Mouse (Mus musculus): ENCODE measurements at regions not wholly inside any gene's neighbourhood (a gene's known extent, or its start where the extent isn't known, plus 50 kb on each side); places are given as distances from the start of the nearest gene placed in this dataset.

DNA sequence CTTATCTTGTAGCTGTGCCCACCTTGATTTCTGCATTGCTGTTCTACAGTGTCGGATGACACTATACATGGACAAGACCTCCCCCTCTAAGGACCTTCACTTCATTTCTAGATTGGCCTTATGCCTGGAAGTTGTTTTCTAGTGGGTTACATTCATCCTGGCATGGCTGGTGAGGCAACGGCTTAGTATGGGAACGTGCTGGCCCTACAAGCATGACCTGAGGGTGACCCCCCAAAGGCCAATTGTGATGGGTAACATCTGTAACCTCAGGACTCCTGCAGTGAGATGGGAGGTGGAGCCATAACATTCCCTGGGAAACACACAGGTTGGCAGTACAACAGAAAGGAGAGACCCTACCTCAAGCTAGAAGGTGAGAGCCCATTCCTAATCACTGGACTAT is 139.7 kb downstream of the Foxb1 start:
- Histone ChIP-seq H3K4me1 (ENCODE audit: control insufficient read depth, insufficient read depth, low read length) (peaks cover 5% of the 10 kb centered on the region; the same call in 1 of the 2 replicates), H3K27ac (ENCODE audit: low read length) (no peak overlapping the region), H3K9me3 (replicated peaks; ENCODE audit: control insufficient read depth, low read length, poor library complexity, severe bottlenecking) (no peaks in the 10 kb centered on the region), H3K27me3 (ENCODE audit: control insufficient read depth, insufficient read depth, low read depth, low read length) (no peaks in the 10 kb centered on the region; the same call in 1 of the 2 replicates), H3K36me3 (ENCODE audit: control insufficient read depth, insufficient read depth, low read length) (no peaks in the 10 kb centered on the region), H3K4me3 (ENCODE audit: low read depth, low read length) (no peak overlapping the region), H3K4me2 (ENCODE audit: low read length) (no peak overlapping the region), H3K9ac (ENCODE audit: low read depth, low read length) (no peak overlapping the region)
- 86% methylated on average over 3 of the region's 3 CpGs for WGBS
- ATAC-seq, result no peak

DNA sequence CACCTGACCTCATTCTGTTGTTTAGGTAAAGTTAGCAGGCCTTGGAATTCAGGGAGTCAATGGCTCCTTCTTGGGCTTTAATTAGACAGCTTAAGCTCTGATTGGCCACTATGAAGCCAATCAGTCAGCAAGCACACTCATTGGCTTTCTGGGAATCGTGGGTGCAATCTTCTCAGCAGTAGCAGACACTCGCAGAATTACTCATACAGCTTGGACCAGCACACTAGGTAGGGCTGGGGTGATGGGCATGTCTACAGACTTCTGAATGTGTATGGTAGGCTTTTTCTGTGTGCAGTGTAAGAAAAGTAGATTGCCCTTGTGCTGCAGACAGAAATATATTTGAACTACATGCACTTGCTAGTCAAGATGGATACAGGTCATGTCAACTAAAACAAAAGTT is 143.4 kb downstream of the Foxb1 start:
- no peak overlapping the region for H3K4me3 ChIP-seq (ENCODE audit: low read depth, low read length)
- 87% methylated on average over 2 of the region's 2 CpGs for WGBS
- H3K36me3 ChIP-seq (ENCODE audit: control insufficient read depth, insufficient read depth, low read length), result no peaks in the 10 kb centered on the region
- H3K9me3 ChIP-seq (replicated peaks; ENCODE audit: control insufficient read depth, low read length, poor library complexity, severe bottlenecking), result no peaks in the 10 kb centered on the region
- H3K4me2 ChIP-seq (ENCODE audit: low read length), result no peak overlapping the region
- no peak overlapping the region for H3K9ac ChIP-seq (ENCODE audit: low read depth, low read length)
- no peaks in the 10 kb centered on the region; the same call in 1 of the 2 replicates for H3K27me3 ChIP-seq (ENCODE audit: control insufficient read depth, insufficient read depth, low read depth, low read length)
- no peak overlapping the region for H3K27ac ChIP-seq (ENCODE audit: low read length)
- peaks cover 5% of the 10 kb centered on the region; the same call in 1 of the 2 replicates for H3K4me1 ChIP-seq (ENCODE audit: control insufficient read depth, insufficient read depth, low read length)
- no peak for ATAC-seq

DNA sequence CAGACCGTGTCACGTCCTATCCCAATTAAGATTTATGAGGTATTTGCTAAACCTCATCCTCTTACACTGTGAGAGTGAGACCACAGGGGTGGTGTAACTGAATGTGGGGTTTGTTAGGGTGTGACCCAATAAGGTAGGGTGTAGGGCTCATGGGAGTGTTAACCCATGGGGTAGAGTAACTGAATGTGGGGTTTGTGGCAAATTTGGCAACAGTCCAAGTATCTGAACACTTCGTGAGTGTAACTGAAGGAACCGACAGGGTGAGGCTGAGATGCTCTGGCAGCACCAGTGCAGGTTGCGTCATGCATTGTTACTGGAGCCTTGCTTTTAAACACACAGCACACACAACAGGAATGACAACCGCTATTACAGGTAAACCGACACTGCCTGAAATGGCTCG is 144.1 kb downstream of the Anxa2 start:
- Histone ChIP-seq H3K9me3 (replicated peaks; ENCODE audit: control insufficient read depth, low read length, poor library complexity, severe bottlenecking) (no peaks in the 10 kb centered on the region), H3K9ac (ENCODE audit: low read depth, low read length) (no peak overlapping the region), H3K4me3 (ENCODE audit: low read depth, low read length) (no peak overlapping the region), H3K36me3 (ENCODE audit: control insufficient read depth, insufficient read depth, low read length) (no peaks in the 10 kb centered on the region), H3K4me1 (ENCODE audit: control insufficient read depth, insufficient read depth, low read length) (no peaks in the 10 kb centered on the region), H3K4me2 (ENCODE audit: low read length) (no peak overlapping the region), H3K27me3 (ENCODE audit: control insufficient read depth, insufficient read depth, low read depth, low read length) (no peaks in the 10 kb centered on the region), H3K27ac (ENCODE audit: low read length) (no peak overlapping the region)
- no peak for ATAC-seq
- WGBS, result 84% methylated on average over 8 of the region's 8 CpGs

DNA sequence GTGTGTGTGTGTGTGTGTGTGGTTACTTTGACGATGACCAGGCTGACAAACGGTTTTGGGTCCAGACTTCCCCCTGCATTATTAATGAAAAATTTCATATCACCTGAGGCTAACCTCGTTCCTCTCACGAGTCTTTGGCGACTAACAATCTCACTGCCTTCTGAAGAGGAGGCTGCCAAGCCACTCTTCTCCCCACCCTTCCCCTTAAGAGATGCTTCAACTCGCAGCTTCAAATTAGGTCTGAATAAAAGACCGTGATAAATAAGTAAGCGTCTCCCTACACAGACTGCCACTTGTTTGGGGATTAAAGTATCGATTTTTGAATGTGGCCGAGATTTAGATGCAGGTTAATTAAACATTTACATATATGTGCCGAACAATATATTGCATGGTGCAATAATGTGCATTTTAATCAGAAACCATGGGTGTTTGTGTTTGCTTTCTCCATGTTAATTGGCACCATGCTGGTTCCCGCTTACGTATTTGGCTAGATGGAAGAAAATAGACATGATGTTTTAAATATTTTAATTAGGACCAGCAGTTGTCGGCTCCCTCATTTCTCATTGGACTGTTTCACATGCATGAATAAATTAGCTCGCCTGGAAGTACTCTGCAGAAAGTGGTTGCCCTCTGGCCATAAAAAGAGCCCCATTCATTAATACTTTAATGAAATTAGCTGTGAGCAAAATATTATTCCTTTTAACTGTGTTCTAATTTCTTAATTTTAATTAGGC is 139.1 kb downstream of the Anxa2 start:
- 42% methylated on average over 15 of the region's 15 CpGs for WGBS
- H3K4me3 ChIP-seq (ENCODE audit: low read depth, low read length), result no peak overlapping the region

DNA sequence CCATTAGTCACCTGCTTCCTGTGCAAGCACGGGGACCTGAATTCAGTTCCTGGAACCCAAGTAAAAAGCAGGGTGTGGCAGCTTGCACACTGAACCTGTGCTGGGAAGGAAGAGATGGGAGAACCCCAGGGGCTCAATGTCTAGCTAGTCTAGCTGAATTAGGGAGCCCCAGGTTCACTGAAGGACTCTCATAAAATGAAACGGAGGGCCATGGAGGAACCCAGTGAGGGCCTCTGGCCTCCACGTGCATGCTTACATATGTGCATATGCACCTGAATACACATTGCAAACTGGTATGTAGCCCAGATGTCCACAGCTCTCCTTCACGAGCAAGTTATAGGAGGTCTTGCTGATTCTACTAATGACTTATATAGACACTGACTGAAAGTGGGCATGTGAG is 135.4 kb downstream of the Anxa2 start:
- peaks cover 2% of the 10 kb centered on the region; the same call in 1 of the 2 replicates for H3K4me1 ChIP-seq (ENCODE audit: control insufficient read depth, insufficient read depth, low read length)
- no peak overlapping the region for H3K4me2 ChIP-seq (ENCODE audit: low read length)
- no peaks in the 10 kb centered on the region for H3K9me3 ChIP-seq (replicated peaks; ENCODE audit: control insufficient read depth, low read length, poor library complexity, severe bottlenecking)
- H3K9ac ChIP-seq (ENCODE audit: low read depth, low read length), result no peak overlapping the region
- WGBS, result 84% methylated on average over 4 of the region's 4 CpGs
- no peak overlapping the region for H3K27ac ChIP-seq (ENCODE audit: low read length)
- H3K4me3 ChIP-seq (ENCODE audit: low read depth, low read length), result no peak overlapping the region
- no peak for ATAC-seq
- H3K36me3 ChIP-seq (ENCODE audit: control insufficient read depth, insufficient read depth, low read length), result no peaks in the 10 kb centered on the region
- no peaks in the 10 kb centered on the region for H3K27me3 ChIP-seq (ENCODE audit: control insufficient read depth, insufficient read depth, low read depth, low read length)

More for the DNA sequence above, 139.1 kb downstream of the Anxa2 start:
- Histone ChIP-seq H3K27ac (ENCODE audit: low read length) (no peak overlapping the region), H3K4me2 (ENCODE audit: low read length) (peak overlapping the region; percentile 13; the same call in 1 of the 2 replicates), H3K4me1 (ENCODE audit: control insufficient read depth, insufficient read depth, low read length) (no peaks in the 10 kb centered on the region), H3K9ac (ENCODE audit: low read depth, low read length) (no peak overlapping the region), H3K9me3 (replicated peaks; ENCODE audit: control insufficient read depth, low read length, poor library complexity, severe bottlenecking) (no peaks in the 10 kb centered on the region), H3K36me3 (ENCODE audit: control insufficient read depth, insufficient read depth, low read length) (no peaks in the 10 kb centered on the region), H3K27me3 (ENCODE audit: control insufficient read depth, insufficient read depth, low read depth, low read length) (no peaks in the 10 kb centered on the region)
- ATAC-seq, result 0 out of 2 replicates have a peak, but pooled peaks have one; percentile 36

DNA sequence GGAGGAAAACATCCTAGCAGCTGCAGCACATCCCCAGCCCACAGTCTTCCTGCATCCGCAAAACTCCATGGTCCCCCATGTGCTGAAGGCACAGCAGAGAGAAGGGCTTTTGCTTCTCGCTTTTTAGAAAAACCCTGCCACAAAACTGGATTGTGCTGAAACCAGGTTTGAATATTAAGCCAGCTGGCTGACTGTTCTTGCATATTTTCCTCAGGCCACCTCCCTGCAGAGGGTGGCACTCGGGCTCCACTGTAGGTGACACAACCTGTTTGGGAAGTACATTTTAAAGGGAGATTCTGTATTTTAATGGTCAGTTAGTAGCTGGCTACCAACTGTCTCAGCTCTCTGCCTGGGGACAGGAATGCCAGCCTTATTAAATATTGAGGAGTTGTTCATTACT is 133.7 kb downstream of the Anxa2 start:
- no peaks in the 10 kb centered on the region for H3K9me3 ChIP-seq (replicated peaks; ENCODE audit: control insufficient read depth, low read length, poor library complexity, severe bottlenecking)
- H3K4me1 ChIP-seq (ENCODE audit: control insufficient read depth, insufficient read depth, low read length), result peaks cover 2% of the 10 kb centered on the region; the same call in 1 of the 2 replicates
- no peak overlapping the region for H3K4me2 ChIP-seq (ENCODE audit: low read length)
- no peak overlapping the region for H3K9ac ChIP-seq (ENCODE audit: low read depth, low read length)
- 0 out of 2 replicates have a peak overlapping the region, but pooled peaks have one; percentile 33 for H3K27ac ChIP-seq (ENCODE audit: low read length)
- H3K27me3 ChIP-seq (ENCODE audit: control insufficient read depth, insufficient read depth, low read depth, low read length), result no peaks in the 10 kb centered on the region
- no peak for ATAC-seq
- no peaks in the 10 kb centered on the region for H3K36me3 ChIP-seq (ENCODE audit: control insufficient read depth, insufficient read depth, low read length)
- no peak overlapping the region for H3K4me3 ChIP-seq (ENCODE audit: low read depth, low read length)
- WGBS, result 67% methylated on average over 3 of the region's 3 CpGs

DNA sequence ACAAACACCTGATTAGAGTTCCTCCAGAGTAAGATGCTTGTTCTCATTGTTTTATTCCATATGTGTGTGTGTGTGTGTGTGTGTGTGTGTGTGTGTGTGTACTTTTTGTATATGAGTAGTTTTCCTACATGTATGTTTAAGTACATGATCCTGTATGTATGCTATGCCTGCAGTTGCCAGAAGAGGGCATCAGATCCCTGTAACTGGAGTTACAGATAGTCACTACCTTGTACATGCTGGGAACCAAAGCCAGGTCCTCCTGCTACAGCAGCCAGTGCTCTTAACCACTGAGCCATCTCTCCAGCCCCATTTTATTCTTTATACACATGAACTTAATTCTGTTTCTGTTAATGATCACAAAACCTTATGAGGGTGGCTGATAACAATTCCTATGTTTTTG is 127.8 kb downstream of the Anxa2 start:
- H3K27ac ChIP-seq (ENCODE audit: low read length), result no peak overlapping the region
- no peak overlapping the region for H3K4me3 ChIP-seq (ENCODE audit: low read depth, low read length)
- no peak overlapping the region for H3K9ac ChIP-seq (ENCODE audit: low read depth, low read length)
- no peaks in the 10 kb centered on the region for H3K9me3 ChIP-seq (replicated peaks; ENCODE audit: control insufficient read depth, low read length, poor library complexity, severe bottlenecking)
- H3K4me2 ChIP-seq (ENCODE audit: low read length), result no peak overlapping the region
- H3K36me3 ChIP-seq (ENCODE audit: control insufficient read depth, insufficient read depth, low read length), result no peaks in the 10 kb centered on the region
- H3K27me3 ChIP-seq (ENCODE audit: control insufficient read depth, insufficient read depth, low read depth, low read length), result no peaks in the 10 kb centered on the region
- no peaks in the 10 kb centered on the region for H3K4me1 ChIP-seq (ENCODE audit: control insufficient read depth, insufficient read depth, low read length)
- no peak for ATAC-seq

DNA sequence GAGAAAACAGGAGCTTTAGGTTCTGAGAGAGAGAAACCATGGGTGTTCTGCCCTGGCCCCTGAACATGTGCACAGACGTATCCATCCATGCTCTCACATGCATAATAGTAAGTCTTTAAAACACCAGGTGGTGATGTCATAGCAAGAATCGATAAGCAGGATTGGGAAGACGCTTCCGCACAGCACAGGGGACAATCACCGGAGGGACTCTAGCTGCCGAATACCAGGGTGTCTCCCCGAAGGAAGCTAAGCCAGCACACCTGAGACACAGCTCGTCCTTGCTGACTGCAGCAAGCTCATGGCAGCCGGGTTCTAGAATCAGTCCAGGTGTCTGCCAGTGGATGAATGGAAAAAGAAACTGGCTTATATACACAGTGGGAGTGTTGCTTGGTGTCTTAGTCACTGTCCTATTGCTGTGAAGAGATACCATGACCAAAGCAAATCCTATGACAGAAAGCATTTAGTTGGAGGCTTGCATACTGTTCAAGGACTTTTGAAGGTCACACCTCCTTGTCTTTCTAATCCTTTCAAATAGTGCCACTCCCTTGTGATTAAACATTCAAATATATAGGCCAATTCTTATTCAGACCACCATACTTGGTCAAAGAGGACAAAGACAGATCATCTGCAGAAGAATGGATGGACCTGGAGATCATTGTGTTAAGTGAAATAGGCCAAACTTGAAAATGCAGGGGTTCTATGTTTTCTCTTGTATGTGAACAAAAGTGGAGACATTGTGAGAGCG is 124.4 kb downstream of the Anxa2 start:
- Histone ChIP-seq H3K27ac (ENCODE audit: low read length) (no peak overlapping the region), H3K4me2 (ENCODE audit: low read length) (no peak overlapping the region), H3K9me3 (replicated peaks; ENCODE audit: control insufficient read depth, low read length, poor library complexity, severe bottlenecking) (no peaks in the 10 kb centered on the region), H3K4me1 (ENCODE audit: control insufficient read depth, insufficient read depth, low read length) (no peaks in the 10 kb centered on the region), H3K4me3 (ENCODE audit: low read depth, low read length) (no peak overlapping the region), H3K9ac (ENCODE audit: low read depth, low read length) (no peak overlapping the region), H3K27me3 (ENCODE audit: control insufficient read depth, insufficient read depth, low read depth, low read length) (no peaks in the 10 kb centered on the region), H3K36me3 (ENCODE audit: control insufficient read depth, insufficient read depth, low read length) (no peaks in the 10 kb centered on the region)
- ATAC-seq, result no peak
- 92% methylated on average over 10 of the region's 10 CpGs for WGBS

DNA sequence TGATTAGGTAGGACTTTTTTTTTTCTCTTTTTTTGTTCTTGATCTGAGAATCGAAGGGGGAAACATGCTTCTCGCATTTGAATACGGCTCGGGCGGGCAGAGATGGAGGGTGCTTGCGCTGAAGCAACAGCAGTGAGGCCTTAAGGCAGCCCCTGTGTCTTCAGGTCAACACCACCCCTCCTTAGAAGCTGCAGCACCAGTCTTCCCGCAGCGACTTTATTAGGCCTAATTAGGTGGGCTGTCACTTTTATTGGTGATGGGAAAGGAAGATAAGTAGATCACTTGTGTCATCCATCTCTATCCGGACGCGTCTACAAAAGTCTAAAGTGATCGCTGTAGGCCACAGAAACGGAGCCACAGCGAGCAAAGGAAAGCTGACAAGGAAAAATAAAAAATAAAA is 122.0 kb downstream of the Anxa2 start:
- Histone ChIP-seq H3K27ac (ENCODE audit: low read length) (no peak overlapping the region), H3K9me3 (replicated peaks; ENCODE audit: control insufficient read depth, low read length, poor library complexity, severe bottlenecking) (no peaks in the 10 kb centered on the region), H3K4me2 (ENCODE audit: low read length) (no peak overlapping the region), H3K27me3 (ENCODE audit: control insufficient read depth, insufficient read depth, low read depth, low read length) (no peaks in the 10 kb centered on the region), H3K4me3 (ENCODE audit: low read depth, low read length) (no peak overlapping the region), H3K4me1 (ENCODE audit: control insufficient read depth, insufficient read depth, low read length) (no peaks in the 10 kb centered on the region), H3K9ac (ENCODE audit: low read depth, low read length) (no peak overlapping the region), H3K36me3 (ENCODE audit: control insufficient read depth, insufficient read depth, low read length) (no peaks in the 10 kb centered on the region)
- WGBS, result 60% methylated on average over 14 of the region's 14 CpGs
- no peak for ATAC-seq

Measured in midbrain, embryonic 16.5 days (tissue).